Mouse (Mus musculus) ES-Bruce4 (cell line): Measurements from ENCODE around the gene Dscaml1. TPM values are rescaled to one million over a fixed set of nuclear protein-coding genes. Genes with fewer than 3 reads are reported as not detected.

ENCODE experiments used
- H3K27ac ChIP-seq: 2 replicates; pipeline ENCODE4 v1.5.1; 2012; ENCODE audit warnings: low read length, inconsistent platforms; ENCODE audit not compliant: insufficient read depth
- H3K27me3 ChIP-seq: 2 replicates; pipeline ENCODE4 v1.6.1; 2012; ENCODE audit warnings: mild to moderate bottlenecking, low read length, inconsistent platforms; ENCODE audit not compliant: control insufficient read depth, poor library complexity, insufficient read depth, severe bottlenecking
- H3K36me3 ChIP-seq: 2 replicates; pipeline ENCODE4 v1.6.1; 2012; ENCODE audit warnings: inconsistent platforms, mild to moderate bottlenecking, low read length, moderate library complexity; ENCODE audit not compliant: control insufficient read depth, poor library complexity, insufficient read depth, severe bottlenecking
- H3K4me1 ChIP-seq: one replicate; pipeline ENCODE4 v1.8.1; 2011; ENCODE audit warnings: low read length; ENCODE audit not compliant: control insufficient read depth, insufficient read depth
- H3K4me3 ChIP-seq: 2 replicates; pipeline ENCODE4 v1.5.1; 2011; ENCODE audit warnings: low read depth, mild to moderate bottlenecking, low read length
- H3K9ac ChIP-seq: 2 replicates; pipeline ENCODE4 v1.6.1; 2012; ENCODE audit warnings: low read depth, mild to moderate bottlenecking, inconsistent platforms; ENCODE audit not compliant: poor library complexity, severe bottlenecking
- H3K9me3 ChIP-seq: replicated peaks from 2 replicates; pipeline ENCODE4 v1.6.1; 2012; ENCODE audit warnings: mild to moderate bottlenecking, low read length, inconsistent platforms; ENCODE audit not compliant: control insufficient read depth, poor library complexity, insufficient read depth, severe bottlenecking
- CTCF ChIP-seq: IDR thresholded peaks from one replicate; pipeline ENCODE4 v1.8.1; 2011; ENCODE audit warnings: low read depth, low read length
- EP300 ChIP-seq: IDR thresholded peaks from 2 replicates; pipeline ENCODE4 v1.6.1; 2011; ENCODE audit warnings: low read depth, low read length; ENCODE audit not compliant: insufficient read depth
- POLR2A ChIP-seq: IDR thresholded peaks from one replicate; pipeline ENCODE4 v1.8.1; 2011; ENCODE audit warnings: low read length; ENCODE audit not compliant: insufficient read depth
- polyA plus RNA-seq: library from polyadenylated mRNA; stranded (reverse); fragments of >200 nt; gene quantifications from 2 replicates; pipeline ENCODE4 v1.2.4, GENCODE M21; 2011; ENCODE audit warnings: low read depth; ENCODE audit not compliant: missing spikeins, insufficient read depth, insufficient read length

The Dscaml1 gene
- polyA plus RNA-seq, 1 experiment = 4.0 TPM

- TF ChIP-seq EP300 (no peak), CTCF (no peak), POLR2A (no peak)
- Histone ChIP-seq H3K36me3 (no peaks in the 10 kb centered on the region), H3K27ac (no peak overlapping the region), H3K9ac (no peak overlapping the region), H3K4me3 (no peak overlapping the region), H3K4me1 (no peaks in the 10 kb centered on the region), H3K27me3 (no peaks in the 10 kb centered on the region), H3K9me3 (no peaks in the 10 kb centered on the region)
Observed at GRCm38 (mm10) chr9:45549796-45550195, 123.4 kb downstream of the Dscaml1 start.

GRCm38 (mm10) chr9:45550210-45550609 lies 123.8 kb downstream of the Dscaml1 start:
- Histone ChIP-seq H3K27ac (no peak overlapping the region), H3K4me1 (no peaks in the 10 kb centered on the region), H3K4me3 (no peak overlapping the region), H3K9ac (no peak overlapping the region), H3K9me3 (no peaks in the 10 kb centered on the region), H3K36me3 (no peaks in the 10 kb centered on the region), H3K27me3 (no peaks in the 10 kb centered on the region)
- TF ChIP-seq CTCF (no peak), POLR2A (no peak), EP300 (no peak)

- no peaks in the 10 kb centered on the region for H3K9me3 ChIP-seq
- TF ChIP-seq POLR2A = no peak
- TF ChIP-seq CTCF = no peak
- no peak for TF ChIP-seq EP300
- H3K4me3 ChIP-seq = no peak overlapping the region
- H3K9ac ChIP-seq = no peak overlapping the region
- no peaks in the 10 kb centered on the region for H3K4me1 ChIP-seq
- H3K36me3 ChIP-seq = no peaks in the 10 kb centered on the region
- no peaks in the 10 kb centered on the region for H3K27me3 ChIP-seq
- no peak overlapping the region for H3K27ac ChIP-seq
Observed at GRCm38 (mm10) chr9:45550662-45551061, 124.2 kb downstream of the Dscaml1 start.

- Histone ChIP-seq H3K9me3 (no peaks in the 10 kb centered on the region), H3K4me3 (no peak overlapping the region), H3K27me3 (no peaks in the 10 kb centered on the region), H3K27ac (no peak overlapping the region), H3K9ac (no peak overlapping the region), H3K36me3 (no peaks in the 10 kb centered on the region), H3K4me1 (no peaks in the 10 kb centered on the region)
- no peak for TF ChIP-seq POLR2A
- TF ChIP-seq EP300 = no peak
- no peak for TF ChIP-seq CTCF
Observed at GRCm38 (mm10) chr9:45555036-45555826, 128.8 kb downstream of the Dscaml1 start.

GRCm38 (mm10) chr9:45556882-45557281 lies 130.5 kb downstream of the Dscaml1 start:
- Histone ChIP-seq H3K4me3 (no peak overlapping the region), H3K27ac (no peak overlapping the region), H3K9ac (no peak overlapping the region), H3K36me3 (no peaks in the 10 kb centered on the region), H3K4me1 (no peaks in the 10 kb centered on the region), H3K27me3 (no peaks in the 10 kb centered on the region), H3K9me3 (no peaks in the 10 kb centered on the region)
- no peak for TF ChIP-seq CTCF
- no peak for TF ChIP-seq EP300
- TF ChIP-seq POLR2A = no peak

- Histone ChIP-seq H3K27me3 (no peaks in the 10 kb centered on the region), H3K27ac (no peak overlapping the region), H3K9ac (no peak overlapping the region), H3K36me3 (no peaks in the 10 kb centered on the region), H3K4me1 (no peaks in the 10 kb centered on the region), H3K4me3 (no peak overlapping the region), H3K9me3 (no peaks in the 10 kb centered on the region)
- TF ChIP-seq CTCF (no peak), POLR2A (no peak)
Observed at GRCm38 (mm10) chr9:45560987-45561386, 134.6 kb downstream of the Dscaml1 start.
